Mouse (Mus musculus) ovary, postnatal 36 days (tissue): ENCODE measurements at regions not wholly inside any gene's neighbourhood (a gene's known extent, or its start where the extent isn't known, plus 50 kb on each side); places are given as distances from the start of the nearest gene placed in this dataset.

ENCODE experiments used
- DNase-seq: peaks from one replicate; pipeline ENCODE4 v3.0.0; 2022; ENCODE audit warnings: low spot score, mixed read lengths

- DNase-seq: no peak
Observed at GRCm38 (mm10) chr13:37503898-37504297, 158.9 kb downstream of the Ly86 start.

- no peak for DNase-seq
Observed at GRCm38 (mm10) chr13:37504373-37504772, 159.4 kb downstream of the Ly86 start.

GRCm38 (mm10) chr13:37505617-37506016 lies 160.6 kb downstream of the Ly86 start:
- DNase-seq: no peak

GRCm38 (mm10) chr13:37506046-37506445 lies 161.0 kb downstream of the Ly86 start:
- peak; percentile 65 for DNase-seq

GRCm38 (mm10) chr13:37506701-37507100 lies 161.7 kb downstream of the Ly86 start:
- DNase-seq: peak; percentile 56

- DNase-seq: peak; percentile 61
Observed at GRCm38 (mm10) chr13:37507146-37507545, 162.1 kb downstream of the Ly86 start.

GRCm38 (mm10) chr13:37508385-37509351 lies 163.7 kb downstream of the Ly86 start:
- DNase-seq: peak; percentile 59

- DNase-seq: peak; percentile 31
Observed at GRCm38 (mm10) chr13:37509352-37509851, 164.4 kb downstream of the Ly86 start.

GRCm38 (mm10) chr13:37510511-37510910 lies 165.5 kb downstream of the Ly86 start:
- DNase-seq: no peak

GRCm38 (mm10) chr13:37511006-37511405 lies 166.0 kb downstream of the Ly86 start:
- DNase-seq: no peak

GRCm38 (mm10) chr13:37511406-37511805 lies 166.4 kb downstream of the Ly86 start:
- DNase-seq: no peak

- no peak for DNase-seq
Observed at GRCm38 (mm10) chr13:37512781-37513180, 167.8 kb downstream of the Ly86 start.

- DNase-seq: no peak
Observed at GRCm38 (mm10) chr13:37513206-37513904, 168.3 kb downstream of the Ly86 start.

- peak; percentile 49 for DNase-seq
Observed at GRCm38 (mm10) chr13:37513905-37514607, 169.0 kb downstream of the Ly86 start.

- DNase-seq: no peak
Observed at GRCm38 (mm10) chr13:37514641-37515305, 169.8 kb downstream of the Ly86 start.

- DNase-seq: no peak
Observed at GRCm38 (mm10) chr13:37517055-37517807, 172.2 kb downstream of the Ly86 start.

- no peak for DNase-seq
Observed at GRCm38 (mm10) chr13:37519948-37520347, 174.9 kb downstream of the Ly86 start.

- no peak for DNase-seq
Observed at GRCm38 (mm10) chr13:37525097-37525726, 180.2 kb downstream of the Ly86 start.

GRCm38 (mm10) chr13:37526102-37526501 lies 181.1 kb downstream of the Ly86 start:
- DNase-seq: no peak

GRCm38 (mm10) chr13:37528380-37528779 lies 183.4 kb downstream of the Ly86 start:
- DNase-seq: no peak
